Mouse (Mus musculus): ENCODE data around the gene Krt87.

GRCm38 (mm10) chr15:101485911-101486635 lies 47.5 kb upstream of the Krt87 start:
- TF ChIP-seq POLR2A (IDR thresholded peaks at IDR 0.05; ENCODE audit: borderline replicate concordance, extremely low read depth, insufficient read depth, insufficient read length, poor library complexity, severe bottlenecking) = no peak
- TF ChIP-seq CTCF (IDR thresholded peaks at IDR 0.05; ENCODE audit: borderline replicate concordance, extremely low read depth, insufficient read depth, insufficient read length) = no peak

All from brain, embryonic 14.5 days (tissue).